Comparison of ENCODE assay signal across 9 mouse cellular contexts in genomic region chr5:123662059-123662458, GRCm38 (mm10). TPM values are rescaled to one million over a fixed set of nuclear protein-coding genes. Genes with fewer than 3 reads are reported as not detected.
A peak's percentile ranks its signal among the peaks of the same experiment; 100 is the strongest.
DNase-seq lines count a peak whose midpoint lies in the region; ATAC-seq and TF ChIP-seq lines count a peak whose summit lies in the region.
"Had no signal": no experiment of that assay in that cellular context is flagged by ENCODE, and none has a peak within 500 bp of the region (broad histone marks: within the 10 kb centered on the region; RNA-seq: fewer than 3 reads in every experiment).

No protein-coding gene starts in this region.

- no peak overlapping the region for H3K4me3 ChIP-seq in cerebellum, adult 2 months (replicated peaks; ENCODE audit: insufficient read depth, low read depth, low read length)
- no peak overlapping the region for H3K4me3 ChIP-seq in cortical plate, adult 2 months (ENCODE audit: insufficient read depth, low read length)
- H3K4me3 ChIP-seq in intestine, embryonic 16.5 days (ENCODE audit: low read length): no peak overlapping the region
- H3K4me3 ChIP-seq: embryonic facial prominence, embryonic 15.5 days had no signal

- WGBS in cerebellum, adult 2 months: 44% methylated on average over 9 of the region's 9 CpGs
- 27% methylated on average over 9 of the region's 9 CpGs for WGBS in intestine, embryonic 16.5 days

- no peaks in the 10 kb centered on the region for H3K9me3 ChIP-seq in intestine, embryonic 16.5 days (ENCODE audit: control insufficient read depth, low read length)
- H3K9me3 ChIP-seq: embryonic facial prominence, embryonic 15.5 days had no signal

- peak overlapping the region; percentile 66; the same call in 1 of the 2 replicates for H3K27ac ChIP-seq in cerebellum, adult 2 months (ENCODE audit: insufficient read depth, low read length)
- H3K27ac ChIP-seq in cortical plate, adult 2 months (ENCODE audit: insufficient read depth, low read length): peak overlapping the region; percentile 91
- peak overlapping the region; percentile 58 for H3K27ac ChIP-seq in intestine, embryonic 16.5 days (ENCODE audit: low read length)
- H3K27ac ChIP-seq: embryonic facial prominence, embryonic 15.5 days had no signal

- H3K36me3 ChIP-seq in intestine, embryonic 16.5 days (ENCODE audit: control insufficient read depth, insufficient read depth, low read length): no peaks in the 10 kb centered on the region
- H3K36me3 ChIP-seq: embryonic facial prominence, embryonic 15.5 days had no signal

- ATAC-seq in intestine, embryonic 16.5 days: peak; percentile 42; the same call in 1 of the 2 replicates

- peaks cover 50% of the 10 kb centered on the region for H3K4me1 ChIP-seq in cerebellum, adult 2 months (ENCODE audit: control insufficient read depth, insufficient read depth, low read length)
- peaks cover 12% of the 10 kb centered on the region for H3K4me1 ChIP-seq in cortical plate, adult 2 months (ENCODE audit: control insufficient read depth, insufficient read depth, low read length)
- 0 out of 2 replicates have a peak, but pooled peaks cover 4% of the 10 kb centered on the region for H3K4me1 ChIP-seq in intestine, embryonic 16.5 days (ENCODE audit: control insufficient read depth, insufficient read depth, low read length)

- no peaks in the 10 kb centered on the region for H3K27me3 ChIP-seq in cerebellum, adult 2 months (ENCODE audit: control insufficient read depth, insufficient read depth, low read length)
- H3K27me3 ChIP-seq in intestine, embryonic 16.5 days (replicated peaks; ENCODE audit: control insufficient read depth, insufficient read depth, low read length): no peaks in the 10 kb centered on the region
- H3K27me3 ChIP-seq: embryonic facial prominence, embryonic 15.5 days had no signal

- TF ChIP-seq CTCF in cerebellum, adult 2 months (IDR thresholded peaks at IDR 0.05; ENCODE audit: borderline replicate concordance, insufficient read depth, low read depth, low read length): no peak
- TF ChIP-seq CTCF in cortical plate, adult 2 months (IDR thresholded peaks at IDR 0.05; ENCODE audit: extremely low read depth, insufficient read depth, low read length): no peak

- no peak overlapping the region for H3K9ac ChIP-seq in intestine, embryonic 16.5 days (ENCODE audit: low read depth, low read length)
- H3K9ac ChIP-seq: embryonic facial prominence, embryonic 15.5 days had no signal

- no peak for DNase-seq in cerebellum, adult 2 months
- no peak for DNase-seq in cerebellum, postnatal 36 days
- DNase-seq in lung, postnatal 14 days: peak; percentile 47
- no peak for DNase-seq in B cell, adult 2 months
- no peak for DNase-seq in urinary bladder, adult 2 months (ENCODE audit: low spot score)
- no peak for DNase-seq in urinary bladder, postnatal 36 days (ENCODE audit: low spot score in 2 of 2)

- no peak for TF ChIP-seq POLR2A in cerebellum, adult 2 months (IDR thresholded peaks at IDR 0.05; ENCODE audit: borderline replicate concordance, insufficient read depth, low read length)
- peak; percentile 45; the same call in 1 of the 2 replicates for TF ChIP-seq POLR2A in cortical plate, adult 2 months (IDR thresholded peaks at IDR 0.05; ENCODE audit: extremely low read depth, insufficient read depth, low read length)

- no peak overlapping the region for H3K4me2 ChIP-seq in intestine, embryonic 16.5 days (ENCODE audit: low read depth, low read length)
- H3K4me2 ChIP-seq: embryonic facial prominence, embryonic 15.5 days had no signal

RNA-seq across cellular contexts. Expression of gene Clip1, which starts 22.4 kb away (rescaled TPM):
- polyA plus RNA-seq in cerebellum, adult 2 months (2012; rRNA removed): 117 and 128 TPM in 2 replicates
- polyA plus RNA-seq in cortical plate, adult 2 months (2012; rRNA removed): 78.2 and 86.5 TPM in 2 replicates
- polyA plus RNA-seq in intestine, embryonic 16.5 days (2015; fragmentation: Nextera tagmentation; extraction: Ambion mirVana): 20.6 and 23.7 TPM in 2 replicates
- 50.5 and 57.5 TPM in 2 replicates for polyA plus RNA-seq in urinary bladder, adult 2 months (2012; rRNA removed)

RNA-seq across cellular contexts. Expression of gene Zcchc8, which starts 58.8 kb away (rescaled TPM):
- polyA plus RNA-seq in cerebellum, adult 2 months (2012; rRNA removed): 60.4 and 63.5 TPM in 2 replicates
- 42.6 and 47.3 TPM in 2 replicates for polyA plus RNA-seq in cortical plate, adult 2 months (2012; rRNA removed)
- 50.9 and 54.8 TPM in 2 replicates for polyA plus RNA-seq in intestine, embryonic 16.5 days (2015; fragmentation: Nextera tagmentation; extraction: Ambion mirVana)
- 45.2 and 46.8 TPM in 2 replicates for polyA plus RNA-seq in urinary bladder, adult 2 months (2012; rRNA removed)
